Mouse (Mus musculus) ES-Bruce4 (cell line): ENCODE data around the gene Taf1c. TPM values are rescaled to one million over a fixed set of nuclear protein-coding genes. Genes with fewer than 3 reads are reported as not detected.

Experiments used
- H3K27ac ChIP-seq: 2 replicates; pipeline ENCODE4 v1.5.1; 2012; ENCODE audit warnings: low read length, inconsistent platforms; ENCODE audit not compliant: insufficient read depth
- H3K27me3 ChIP-seq: 2 replicates; pipeline ENCODE4 v1.6.1; 2012; ENCODE audit warnings: mild to moderate bottlenecking, low read length, inconsistent platforms; ENCODE audit not compliant: control insufficient read depth, poor library complexity, insufficient read depth, severe bottlenecking
- H3K36me3 ChIP-seq: 2 replicates; pipeline ENCODE4 v1.6.1; 2012; ENCODE audit warnings: inconsistent platforms, mild to moderate bottlenecking, low read length, moderate library complexity; ENCODE audit not compliant: control insufficient read depth, poor library complexity, insufficient read depth, severe bottlenecking
- H3K4me1 ChIP-seq: one replicate; pipeline ENCODE4 v1.8.1; 2011; ENCODE audit warnings: low read length; ENCODE audit not compliant: control insufficient read depth, insufficient read depth
- H3K4me3 ChIP-seq: 2 replicates; pipeline ENCODE4 v1.5.1; 2011; ENCODE audit warnings: low read depth, mild to moderate bottlenecking, low read length
- H3K9ac ChIP-seq: 2 replicates; pipeline ENCODE4 v1.6.1; 2012; ENCODE audit warnings: low read depth, mild to moderate bottlenecking, inconsistent platforms; ENCODE audit not compliant: poor library complexity, severe bottlenecking
- H3K9me3 ChIP-seq: replicated peaks from 2 replicates; pipeline ENCODE4 v1.6.1; 2012; ENCODE audit warnings: mild to moderate bottlenecking, low read length, inconsistent platforms; ENCODE audit not compliant: control insufficient read depth, poor library complexity, insufficient read depth, severe bottlenecking
- CTCF ChIP-seq: IDR thresholded peaks from one replicate; pipeline ENCODE4 v1.8.1; 2011; ENCODE audit warnings: low read depth, low read length
- EP300 ChIP-seq: IDR thresholded peaks from 2 replicates; pipeline ENCODE4 v1.6.1; 2011; ENCODE audit warnings: low read depth, low read length; ENCODE audit not compliant: insufficient read depth
- POLR2A ChIP-seq: IDR thresholded peaks from one replicate; pipeline ENCODE4 v1.8.1; 2011; ENCODE audit warnings: low read length; ENCODE audit not compliant: insufficient read depth
- polyA plus RNA-seq: library from polyadenylated mRNA; stranded (reverse); fragments of >200 nt; gene quantifications from 2 replicates; pipeline ENCODE4 v1.2.4, GENCODE M21; 2011; ENCODE audit warnings: low read depth; ENCODE audit not compliant: missing spikeins, insufficient read depth, insufficient read length

Gene Taf1c
- polyA plus RNA-seq, 1 experiment = 7.3 TPM

GRCm38 (mm10) chr8:119591456-119591855 lies 13.6 kb downstream of the Taf1c start:
- H3K9ac ChIP-seq = no peak overlapping the region
- H3K36me3 ChIP-seq = no peaks in the 10 kb centered on the region
- H3K9me3 ChIP-seq = peaks cover 11% of the 10 kb centered on the region
- no peak overlapping the region for H3K27ac ChIP-seq
- TF ChIP-seq CTCF (no peak), POLR2A (no peak), EP300 (no peak)
- H3K4me1 ChIP-seq = peaks cover 4% of the 10 kb centered on the region
- H3K4me3 ChIP-seq = no peak overlapping the region
- no peaks in the 10 kb centered on the region for H3K27me3 ChIP-seq

GRCm38 (mm10) chr8:119590348-119590747 lies 14.7 kb downstream of the Taf1c start:
- Histone ChIP-seq H3K9me3 (peaks cover 12% of the 10 kb centered on the region), H3K27me3 (no peaks in the 10 kb centered on the region), H3K36me3 (no peaks in the 10 kb centered on the region), H3K27ac (no peak overlapping the region), H3K4me1 (peaks cover 4% of the 10 kb centered on the region), H3K4me3 (no peak overlapping the region), H3K9ac (no peak overlapping the region)
- TF ChIP-seq EP300 (no peak), POLR2A (no peak), CTCF (no peak)

- Histone ChIP-seq H3K4me3 (no peak overlapping the region), H3K9me3 (peaks cover 12% of the 10 kb centered on the region), H3K27ac (no peak overlapping the region), H3K36me3 (no peaks in the 10 kb centered on the region), H3K4me1 (peaks cover 4% of the 10 kb centered on the region), H3K9ac (no peak overlapping the region), H3K27me3 (no peaks in the 10 kb centered on the region)
- TF ChIP-seq EP300 (0 out of 2 replicates have a peak, but pooled peaks have one; percentile 21), POLR2A (no peak)
Measured at GRCm38 (mm10) chr8:119588844-119589243, 16.2 kb downstream of the Taf1c start.

- Histone ChIP-seq H3K9ac (no peak overlapping the region), H3K4me1 (peaks cover 4% of the 10 kb centered on the region), H3K4me3 (no peak overlapping the region), H3K27me3 (no peaks in the 10 kb centered on the region), H3K36me3 (no peaks in the 10 kb centered on the region), H3K27ac (no peak overlapping the region), H3K9me3 (peaks cover 12% of the 10 kb centered on the region)
- TF ChIP-seq POLR2A = no peak
- TF ChIP-seq EP300 = no peak
- no peak for TF ChIP-seq CTCF
Measured at GRCm38 (mm10) chr8:119588321-119588720, 16.7 kb downstream of the Taf1c start.

- H3K36me3 ChIP-seq = no peaks in the 10 kb centered on the region
- TF ChIP-seq CTCF (no peak), EP300 (0 out of 2 replicates have a peak, but pooled peaks have one; percentile 5), POLR2A (no peak)
- H3K27me3 ChIP-seq = no peaks in the 10 kb centered on the region
- peak overlapping the region; percentile 51 for H3K9ac ChIP-seq
- no peak overlapping the region for H3K27ac ChIP-seq
- H3K9me3 ChIP-seq = peaks cover 12% of the 10 kb centered on the region
- H3K4me3 ChIP-seq = peak overlapping the region; percentile 11
- peaks cover 4% of the 10 kb centered on the region for H3K4me1 ChIP-seq
Measured at GRCm38 (mm10) chr8:119585901-119586300, 19.1 kb downstream of the Taf1c start.

- Histone ChIP-seq H3K9me3 (no peaks in the 10 kb centered on the region), H3K27me3 (no peaks in the 10 kb centered on the region), H3K27ac (no peak overlapping the region), H3K4me3 (no peak overlapping the region), H3K4me1 (no peaks in the 10 kb centered on the region), H3K36me3 (no peaks in the 10 kb centered on the region), H3K9ac (no peak overlapping the region)
- TF ChIP-seq CTCF (no peak), EP300 (no peak), POLR2A (no peak)
Measured at GRCm38 (mm10) chr8:119580441-119581161, 24.4 kb downstream of the Taf1c start.
